Mouse (Mus musculus) ES-CJ7 (cell line): ENCODE results near the gene Olfr1411.

Experiments used
- DNase-seq: peaks from one replicate; pipeline ENCODE4 v3.0.0; 2011; ENCODE audit warnings: low read depth, low spot score

Olfr1411 gene

GRCm38 (mm10) chr1:92594111-92594510 is at the start of gene Olfr1411:
Olfr1411 (plus strand) TSS chr1:92594411.
- no peak for DNase-seq

DNA sequence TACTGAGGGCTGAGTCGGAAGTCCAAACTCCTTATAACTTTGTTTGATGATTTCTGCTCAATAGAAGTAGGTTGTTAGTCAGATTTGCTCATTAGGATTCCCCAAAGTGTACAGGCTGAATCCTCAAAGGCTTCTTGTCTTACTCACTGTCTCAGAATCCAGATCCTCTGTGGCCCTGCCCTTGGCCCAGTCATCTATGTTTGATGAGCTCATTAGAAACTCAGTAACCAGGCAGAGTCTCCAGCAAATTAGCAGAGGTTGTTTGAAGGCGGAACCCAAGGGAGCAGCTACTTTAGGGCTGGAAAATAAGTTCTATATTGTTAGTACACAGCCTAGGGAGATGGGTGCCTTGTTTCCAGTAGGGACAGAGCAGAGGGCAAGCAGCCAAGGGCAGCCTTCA is 48.3 kb upstream of the Olfr1411 start:
- DNase-seq: no peak

- no peak for DNase-seq
Observed at GRCm38 (mm10) chr1:92571022-92571421, 23.2 kb upstream of the Olfr1411 start, which contains the start of gene Olfr1413. Olfr1413 (plus strand) TSS chr1:92571322.

- DNase-seq: no peak
Observed at GRCm38 (mm10) chr1:92585479-92585878, 8.7 kb upstream of the Olfr1411 start, which contains the start of gene Olfr1412. Olfr1412 (plus strand) TSS chr1:92585779.

- no peak for DNase-seq
Observed at GRCm38 (mm10) chr1:92596019-92596418, 1.8 kb downstream of the Olfr1411 start.

DNA sequence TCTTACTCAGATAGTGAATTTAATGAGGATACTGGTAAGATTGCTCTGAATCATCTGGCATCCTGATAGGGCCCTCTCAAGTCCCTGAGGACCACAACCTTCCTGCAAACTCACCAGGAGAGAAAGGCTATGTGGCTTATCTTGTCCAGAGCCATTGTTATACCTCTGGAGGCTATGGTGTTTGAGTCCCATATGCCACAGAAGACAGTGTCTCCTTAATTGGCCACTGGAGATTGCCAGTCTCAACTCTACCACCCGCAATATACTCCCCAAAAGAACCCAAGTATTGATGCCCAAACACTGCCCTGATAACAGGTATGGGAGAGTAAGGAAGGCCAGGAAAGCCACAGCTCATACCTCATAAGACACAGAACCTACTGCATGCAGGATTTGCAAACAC is 11.3 kb downstream of the Olfr1411 start, which contains the start of gene Olfr1410:
Olfr1410 (plus strand) TSS at position 301 of the 400 bp plus-strand sequence.
- no peak for DNase-seq

- DNase-seq: no peak
Observed at GRCm38 (mm10) chr1:92607711-92608110, 13.5 kb downstream of the Olfr1411 start.

GRCm38 (mm10) chr1:92611008-92611407 is 16.8 kb downstream of the Olfr1411 start:
- DNase-seq: peak; percentile 73

DNA sequence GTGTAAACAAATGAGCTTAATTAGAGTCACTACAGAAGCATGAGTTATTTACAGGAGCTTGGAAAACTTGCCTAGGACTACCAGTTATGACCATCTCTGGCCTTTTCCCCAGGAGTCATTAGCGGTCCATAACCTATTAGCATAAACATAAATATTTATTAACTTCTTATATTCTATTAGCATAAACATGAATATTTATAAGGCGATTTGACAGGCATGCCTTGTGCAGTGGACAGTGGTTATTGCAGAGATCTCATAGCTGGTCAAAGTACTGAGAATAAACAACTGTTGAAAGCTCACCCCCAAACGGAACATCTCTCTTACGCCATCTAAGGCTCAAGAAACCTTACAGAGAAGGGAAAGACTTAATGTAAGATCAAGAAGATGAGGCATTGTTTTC is 19.0 kb downstream of the Olfr1411 start:
- DNase-seq: no peak

DNA sequence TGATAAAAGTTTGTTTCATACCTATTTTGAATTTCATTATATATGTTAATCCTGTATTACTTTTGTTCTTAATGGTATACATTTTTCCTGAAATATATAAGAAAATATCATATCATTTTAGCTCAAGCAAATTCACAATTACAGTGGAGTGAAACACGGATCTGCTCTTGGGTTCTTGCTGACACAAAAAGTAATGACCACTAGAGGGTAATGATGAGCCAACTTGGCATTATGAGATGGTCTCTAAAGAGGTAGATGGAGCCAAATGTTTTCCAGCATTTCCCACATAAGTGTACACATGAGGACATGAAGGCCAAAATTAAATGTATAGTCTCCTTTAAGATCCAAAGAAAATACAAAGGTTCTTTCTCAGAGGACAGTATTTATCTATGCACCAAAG is 20.3 kb downstream of the Olfr1411 start:
- DNase-seq: peak; percentile 44

- DNase-seq: no peak
Observed at GRCm38 (mm10) chr1:92616046-92616445, 21.8 kb downstream of the Olfr1411 start.

DNA sequence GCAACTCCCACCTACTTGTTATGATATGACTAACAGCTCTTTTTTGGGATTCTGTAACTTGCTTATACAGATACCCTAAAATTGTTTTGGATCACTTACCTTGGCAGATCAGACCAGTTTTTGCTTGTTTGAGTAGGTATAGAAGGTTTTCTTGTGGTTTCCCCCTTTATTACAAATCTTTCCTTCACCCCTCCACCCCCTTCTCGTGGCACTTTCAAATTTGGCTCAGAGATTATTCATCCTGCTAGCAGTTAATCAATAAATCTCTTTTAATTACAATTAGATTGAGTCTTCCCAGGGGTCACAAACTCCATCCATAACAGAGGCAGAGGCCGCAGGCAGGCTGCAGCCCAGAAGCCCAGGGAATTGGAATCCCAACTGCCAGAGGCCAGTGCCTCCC is 23.3 kb downstream of the Olfr1411 start, which contains the start of gene Olfr12:
Olfr12 (plus strand) TSS at position 301 of the 400 bp plus-strand sequence.
- DNase-seq: no peak

- no peak for DNase-seq
Observed at GRCm38 (mm10) chr1:92618360-92618759, 24.1 kb downstream of the Olfr1411 start.

DNA sequence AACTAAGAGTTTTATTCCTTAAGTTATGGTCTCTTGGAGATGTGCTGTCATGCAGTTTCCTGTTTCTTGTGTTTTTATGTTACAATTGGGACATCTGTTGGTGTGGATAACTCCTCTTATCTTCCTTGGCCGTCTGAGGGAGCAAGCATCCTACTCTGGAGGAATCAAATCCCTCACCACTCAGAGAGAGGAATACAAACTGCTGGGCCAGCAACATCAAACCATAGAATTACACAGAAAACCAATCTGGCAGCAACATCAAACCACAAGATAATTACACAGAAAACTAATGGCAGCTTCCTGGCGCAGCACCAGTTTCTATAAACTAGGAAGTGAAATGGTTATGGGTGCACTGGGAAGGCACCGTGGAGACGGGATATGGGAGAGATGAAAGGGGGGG is 34.0 kb downstream of the Olfr1411 start:
- DNase-seq: no peak

GRCm38 (mm10) chr1:92632196-92632595 is 38.0 kb downstream of the Olfr1411 start:
- DNase-seq: no peak

- peak; percentile 30 for DNase-seq
Observed at GRCm38 (mm10) chr1:92632948-92633347, 38.7 kb downstream of the Olfr1411 start.

DNA sequence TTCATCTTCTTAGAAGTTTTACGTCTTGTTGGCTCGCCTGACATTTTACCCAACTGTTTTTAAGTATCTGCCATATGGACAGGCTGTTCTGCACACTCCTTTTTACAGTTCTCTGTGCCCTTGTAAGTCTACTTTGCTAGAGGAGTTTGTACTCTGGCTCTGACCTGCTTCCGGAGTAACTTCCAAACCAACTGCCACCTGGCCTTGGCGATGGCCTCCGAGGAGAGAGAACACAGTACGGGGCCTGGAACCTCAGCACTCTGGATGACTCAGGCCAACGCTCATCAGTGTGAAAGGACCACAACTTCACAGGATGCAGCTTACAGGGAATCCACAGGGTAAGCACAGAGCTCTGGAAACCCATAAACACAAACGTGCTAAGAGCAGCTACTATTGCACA is 39.5 kb downstream of the Olfr1411 start:
- no peak for DNase-seq

DNA sequence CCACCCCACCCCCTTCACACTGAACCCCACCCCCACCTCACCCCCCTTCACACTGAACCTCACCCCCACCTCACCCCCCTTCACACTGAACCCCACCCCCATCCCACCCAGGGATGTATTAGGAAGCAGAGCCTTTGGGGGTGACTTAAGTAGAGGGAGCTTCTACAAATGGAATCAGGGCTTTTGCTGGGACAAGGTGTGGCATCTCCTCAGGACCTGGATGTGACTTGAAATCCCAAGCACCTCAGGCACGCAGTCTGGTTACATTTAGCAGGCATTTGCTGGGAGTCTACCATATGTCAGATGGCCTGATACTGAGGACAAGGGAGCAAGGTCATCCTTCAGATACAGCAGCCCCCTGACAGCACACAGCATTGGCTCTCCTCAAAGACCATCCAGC is 40.4 kb downstream of the Olfr1411 start:
- DNase-seq: no peak

DNA sequence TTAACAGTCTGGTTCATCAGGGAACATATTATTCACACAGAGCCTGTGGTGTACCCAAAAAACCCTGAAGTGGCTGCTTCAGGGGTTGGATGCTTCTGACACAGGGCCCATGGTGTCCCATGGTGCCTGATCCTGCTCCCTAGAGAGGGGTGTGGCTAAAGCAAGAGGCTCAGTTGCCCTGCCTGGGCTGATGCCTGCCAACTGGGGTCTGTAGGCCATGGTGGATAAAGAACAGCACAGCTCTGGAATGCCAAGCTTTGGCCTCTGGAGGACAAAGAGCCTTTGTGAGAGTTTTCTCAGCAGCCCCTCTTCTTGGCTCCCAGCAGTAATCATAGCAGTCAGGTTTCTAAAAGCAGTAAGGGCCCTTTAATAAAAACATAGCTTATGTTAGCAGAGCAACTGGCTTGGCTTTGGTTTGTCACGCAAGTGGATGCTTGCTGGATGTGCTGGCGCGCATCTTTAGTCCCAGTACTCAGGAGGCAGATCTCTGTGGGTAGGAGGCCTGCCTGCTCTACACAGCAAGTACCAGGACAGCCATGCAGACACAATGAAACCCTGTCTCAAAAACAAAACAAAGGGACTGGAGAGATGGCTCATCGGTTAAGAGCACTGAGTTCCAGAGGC is 40.9 kb downstream of the Olfr1411 start:
- DNase-seq: no peak

GRCm38 (mm10) chr1:92636015-92636414 is 41.8 kb downstream of the Olfr1411 start:
- no peak for DNase-seq

GRCm38 (mm10) chr1:92636676-92637075 is 42.5 kb downstream of the Olfr1411 start:
- DNase-seq: no peak

- DNase-seq: no peak
Observed at GRCm38 (mm10) chr1:92637501-92638172, 43.4 kb downstream of the Olfr1411 start.

DNA sequence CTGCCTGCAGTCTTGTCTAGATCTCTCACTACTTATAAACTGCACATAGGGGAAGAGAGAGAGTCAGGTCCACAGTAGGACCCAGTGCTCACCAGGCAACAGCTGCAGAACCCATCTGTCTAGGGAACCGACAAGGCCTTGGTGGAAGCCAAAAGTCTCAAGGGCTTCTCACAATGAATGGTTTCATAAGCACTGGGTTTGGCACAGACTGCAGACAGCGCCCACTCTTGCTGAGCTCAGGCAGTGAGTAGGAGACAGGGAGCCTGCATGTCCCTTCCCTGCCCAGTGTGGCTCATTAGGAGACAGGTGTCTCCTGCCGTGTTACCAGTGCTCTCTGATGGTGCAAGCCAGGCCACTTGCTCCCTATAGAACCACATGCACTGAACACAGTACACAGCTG is 44.0 kb downstream of the Olfr1411 start:
- no peak for DNase-seq
